Mouse (Mus musculus): ENCODE results near the gene Gzmk.

- TF ChIP-seq CTCF (IDR thresholded peaks at IDR 0.05; ENCODE audit: low read depth, low read length) (no peak), EP300 (IDR thresholded peaks at IDR 0.05; ENCODE audit: insufficient read depth, low read depth, low read length) (no peak), POLR2A (IDR thresholded peaks at IDR 0.05; ENCODE audit: insufficient read depth, low read length) (no peak)
Observed at GRCm38 (mm10) chr13:113129974-113130373, 95.7 kb downstream of the Gzmk start.
